Mouse (Mus musculus) gastrocnemius, postnatal 14 days (tissue): ENCODE measurements around the gene Otoa. TPM values are rescaled to one million over a fixed set of nuclear protein-coding genes. Genes with fewer than 3 reads are reported as not detected.
A peak's percentile ranks its signal among the peaks of the same experiment; 100 is the strongest.

ENCODE experiments used
- DNase-seq: peaks from one replicate; pipeline ENCODE4 v3.0.0; 2021; ENCODE audit warnings: mixed read lengths
- intact Hi-C: fragments of 180-260 bp; cut with DNase I; formaldehyde crosslinking; loops from one replicate; pipeline ENCODE4 v1.15.1; 2025; ENCODE audit warnings: low total_unique reads
- long read RNA-seq, 2 experiments: library from polyadenylated mRNA; stranded (forward); transcript quantifications; one replicate each; pipeline ENCODE4 v2.0.0; 2021
- total RNA-seq, 2 experiments: library from RNA; stranded (reverse); gene quantifications; 2 replicates each; pipeline ENCODE4 v1.2.3; 2021

Otoa gene
- total RNA-seq = under 1 TPM; 0.40 to 0.62 TPM
- long read RNA-seq, experiment 1, partial matches to known transcripts = 0 of 1 reads
- long read RNA-seq, experiment 1, other reads (novel, unspliced or antisense) = 1 of 1 reads
- long read RNA-seq, experiment 2 = 0 reads

DNA sequence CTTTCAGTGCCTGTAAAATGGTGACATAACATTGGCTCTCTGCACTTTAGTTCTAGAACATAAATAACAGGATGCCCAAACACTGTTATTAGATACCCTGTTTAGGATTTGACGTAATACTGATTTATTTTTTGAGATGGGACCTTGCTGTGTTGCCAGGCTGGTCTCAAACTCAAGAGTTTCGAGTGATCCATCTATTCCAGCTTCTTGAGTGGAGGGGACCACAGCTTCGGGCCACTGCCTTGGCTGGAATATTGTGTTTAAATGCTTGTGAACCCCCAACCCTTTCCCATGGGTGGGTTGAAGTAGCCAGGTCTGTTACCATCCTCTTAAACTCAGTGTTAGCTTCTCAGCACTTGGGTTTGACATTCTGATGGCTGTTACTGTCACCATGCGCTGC, at the start of gene Otoa:
Otoa (plus strand) TSS at position 301 of the 400 bp plus-strand sequence.
- intact Hi-C loops = no loop called here
- no peak for DNase-seq

DNA sequence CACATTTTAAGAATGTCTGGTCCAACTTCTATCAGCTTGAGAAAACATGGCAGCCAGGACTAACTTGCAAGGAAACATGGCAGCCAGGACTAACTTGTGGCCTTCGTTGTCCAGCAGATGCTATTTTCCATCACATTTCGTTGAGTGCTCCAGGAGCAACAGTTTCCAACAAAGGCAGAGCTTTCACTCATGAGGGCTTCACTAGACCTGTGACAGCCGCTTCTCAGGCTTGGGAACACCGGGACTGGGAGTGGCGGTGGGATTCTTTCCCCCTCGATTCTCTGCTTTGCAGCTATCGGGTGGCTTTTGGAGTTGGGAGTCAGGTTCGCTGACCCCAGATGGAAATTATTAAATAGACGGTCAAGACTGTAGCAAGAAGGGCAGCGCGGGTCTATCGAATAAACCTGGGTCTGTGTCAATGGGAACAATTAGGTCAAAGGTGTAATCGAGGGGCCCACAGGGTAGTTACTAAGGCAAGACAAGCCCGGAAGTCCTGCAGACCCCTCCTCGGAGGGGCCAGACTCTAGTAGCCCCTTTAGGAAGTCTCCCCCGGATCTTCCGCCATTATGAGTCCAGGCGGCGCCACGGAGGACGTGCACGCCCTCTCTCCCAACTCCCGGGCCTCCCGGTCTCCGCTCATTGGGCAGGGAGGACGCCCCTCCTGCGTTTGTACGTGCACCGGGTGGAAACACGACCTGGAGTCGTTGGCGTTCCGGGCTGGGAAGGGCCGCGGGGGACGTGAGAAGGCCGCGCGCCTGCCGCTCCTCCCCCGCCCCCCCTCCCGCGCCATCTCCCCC, 47.4 kb upstream of the Otoa start, which contains the start of gene Mettl9:
Mettl9 (plus strand) TSS at position 590 of the 797 bp plus-strand sequence.
- intact Hi-C loops = loop anchor here (10.0 kb wide), 1 partner anchor 49 kb away; the partner anchor contains the start of genes Cdr2 and Mfsd13b
- peak; percentile 96 for DNase-seq

DNA sequence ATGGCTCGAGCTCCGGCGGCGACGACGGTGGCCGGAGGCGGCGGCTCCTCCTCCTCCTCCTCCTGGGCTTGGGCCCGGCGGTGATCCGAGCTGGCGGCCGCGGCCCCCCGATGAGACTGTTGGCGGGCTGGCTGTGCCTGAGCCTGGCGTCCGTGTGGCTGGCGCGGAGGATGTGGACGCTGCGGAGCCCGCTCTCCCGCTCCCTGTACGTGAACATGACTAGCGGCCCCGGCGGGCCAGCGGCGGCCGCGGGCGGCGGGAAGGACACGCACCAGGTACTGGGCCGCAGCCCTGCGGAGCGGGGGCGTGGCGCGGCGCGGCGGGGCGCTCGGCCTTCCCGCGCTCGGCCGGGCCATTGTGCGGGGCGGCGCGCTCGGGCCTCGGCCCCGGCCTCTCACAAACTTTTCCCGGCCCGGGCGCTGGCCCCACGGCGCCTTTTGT, 46.7 kb upstream of the Otoa start:
- no peak for DNase-seq
- intact Hi-C loops = loop anchor here (10.0 kb wide), 1 partner anchor 50 kb away; the partner anchor contains the start of genes Cdr2 and Mfsd13b

DNA sequence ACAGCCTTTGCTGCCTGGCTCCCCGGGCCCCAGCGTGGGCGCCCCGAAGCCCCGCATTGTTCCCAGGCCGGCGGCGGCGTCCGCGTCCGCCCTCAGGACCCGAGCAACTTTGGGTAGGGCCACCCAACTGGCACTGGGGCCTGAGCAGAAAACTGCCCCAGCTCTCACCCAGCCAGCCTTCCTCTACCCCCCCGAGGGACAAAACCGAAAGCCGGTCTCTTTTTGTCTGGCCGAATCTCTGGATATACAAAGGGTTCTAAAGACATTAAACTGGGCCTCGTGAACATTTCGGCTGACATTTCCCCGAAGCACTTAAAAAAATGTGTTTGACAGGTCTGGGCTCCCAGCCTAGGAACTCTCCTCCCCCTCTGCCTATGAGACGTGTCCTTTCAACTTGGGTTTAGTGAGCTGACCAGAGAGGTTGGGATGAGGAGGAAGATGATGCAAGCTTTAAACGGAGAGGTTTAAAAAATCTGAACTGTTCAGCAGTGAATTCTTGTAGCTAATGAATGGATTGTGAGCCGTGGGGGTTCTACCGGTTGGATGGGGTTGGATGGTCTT, 46.2 kb upstream of the Otoa start:
- DNase-seq = no peak
- intact Hi-C loops = loop anchor here (10.0 kb wide), 1 partner anchor 50 kb away; the partner anchor contains the start of genes Cdr2 and Mfsd13b

DNA sequence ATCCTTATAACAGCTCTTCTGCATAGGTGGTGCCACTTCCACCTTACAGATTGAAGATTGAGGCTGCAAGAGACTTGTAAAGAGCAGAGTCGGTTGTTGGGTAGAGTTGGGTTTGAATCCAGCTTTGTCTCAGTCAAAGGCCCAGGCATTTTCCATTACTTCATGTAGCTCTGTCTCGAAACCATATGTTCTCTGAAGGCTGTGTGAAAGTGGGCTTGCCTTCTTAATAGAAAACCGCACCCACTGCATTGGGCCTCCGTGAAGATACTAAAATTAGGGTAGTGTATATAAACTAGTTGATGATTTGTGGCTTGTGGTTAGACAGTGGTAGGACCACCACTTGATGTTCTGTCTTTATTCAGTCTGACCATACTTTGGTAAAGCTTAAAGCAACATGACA, 40.9 kb upstream of the Otoa start:
- intact Hi-C loops = no loop called here

DNA sequence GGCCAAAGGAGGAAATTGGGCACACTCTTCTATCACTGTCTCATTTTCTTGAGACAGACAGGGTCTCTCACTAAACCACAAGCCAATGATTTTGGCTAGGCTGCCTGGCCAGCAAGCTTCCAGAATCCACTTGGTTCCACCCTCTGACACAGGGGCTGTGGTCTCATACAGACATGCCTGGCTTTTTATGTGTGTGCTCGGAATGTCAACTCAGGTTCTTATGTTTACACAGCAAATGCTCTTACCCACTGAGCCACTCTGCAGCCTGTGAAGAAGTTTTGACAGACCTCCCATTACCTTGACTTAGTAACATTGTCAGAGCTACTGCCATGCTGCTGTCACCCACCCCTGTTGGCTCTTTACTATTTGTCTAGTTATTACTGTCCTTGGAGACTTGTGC, 39.5 kb upstream of the Otoa start:
- intact Hi-C loops = no loop called here
- no peak for DNase-seq

More for the DNA sequence above, 40.9 kb upstream of the Otoa start:
- no peak for DNase-seq

DNA sequence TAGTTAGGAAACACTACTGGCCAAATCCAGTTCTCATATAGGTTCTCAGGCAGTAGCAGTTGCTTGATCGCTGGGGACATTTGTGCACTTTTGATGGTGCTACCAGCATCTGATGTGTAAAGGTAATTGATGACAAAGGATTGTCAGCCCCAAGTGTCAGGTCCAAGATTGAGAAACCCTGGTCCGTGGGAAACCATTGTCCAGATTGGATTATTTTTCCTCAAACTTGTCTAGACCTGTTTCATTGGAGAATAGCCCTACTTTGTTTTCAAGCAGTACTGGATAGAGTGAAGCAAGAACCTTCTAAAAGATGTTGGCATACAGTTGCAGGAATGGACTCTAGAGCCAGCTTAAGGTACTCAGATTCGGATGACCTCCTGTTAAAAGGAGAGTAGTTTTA, 38.4 kb upstream of the Otoa start:
- intact Hi-C loops = no loop called here
- no peak for DNase-seq

DNA sequence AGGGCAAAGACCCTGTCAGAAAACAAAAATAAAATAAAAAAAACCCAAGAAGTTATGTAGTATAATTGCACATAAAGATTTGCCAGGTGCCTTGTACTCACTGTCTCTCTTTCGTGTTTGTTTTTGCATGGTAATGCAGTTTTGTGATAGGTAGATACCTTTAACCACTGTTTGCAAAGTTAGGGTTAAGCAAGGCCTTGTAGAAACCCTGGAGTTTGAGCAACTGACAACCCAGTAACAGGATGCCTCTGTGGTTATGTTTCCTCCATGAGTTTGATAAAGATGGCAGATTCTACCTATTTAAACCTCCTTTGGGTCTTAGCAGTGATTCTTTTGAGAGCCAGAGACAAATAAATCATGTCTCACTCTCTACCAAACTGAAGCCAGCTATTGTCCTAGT, 37.9 kb upstream of the Otoa start:
- no peak for DNase-seq
- intact Hi-C loops = no loop called here

DNA sequence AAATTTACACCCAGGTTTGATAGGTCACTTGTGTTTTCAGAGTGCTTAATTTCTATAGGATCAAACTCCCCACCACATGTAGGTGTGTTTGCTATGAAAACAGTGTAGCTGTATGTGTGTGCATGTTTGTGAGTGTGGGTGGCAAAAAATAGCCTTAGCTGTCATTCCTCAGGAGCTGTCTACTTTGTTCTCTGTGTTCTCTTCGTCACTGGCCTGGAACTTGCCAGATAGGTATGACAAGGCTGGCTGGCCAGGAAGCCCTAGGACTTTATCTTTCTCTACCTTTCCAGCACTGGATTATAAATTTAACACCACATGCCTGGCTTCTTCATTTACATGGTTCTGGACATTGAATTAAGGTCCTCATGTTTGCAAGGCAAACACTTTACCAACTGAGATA, 37.2 kb upstream of the Otoa start:
- intact Hi-C loops = no loop called here
- DNase-seq = no peak

DNA sequence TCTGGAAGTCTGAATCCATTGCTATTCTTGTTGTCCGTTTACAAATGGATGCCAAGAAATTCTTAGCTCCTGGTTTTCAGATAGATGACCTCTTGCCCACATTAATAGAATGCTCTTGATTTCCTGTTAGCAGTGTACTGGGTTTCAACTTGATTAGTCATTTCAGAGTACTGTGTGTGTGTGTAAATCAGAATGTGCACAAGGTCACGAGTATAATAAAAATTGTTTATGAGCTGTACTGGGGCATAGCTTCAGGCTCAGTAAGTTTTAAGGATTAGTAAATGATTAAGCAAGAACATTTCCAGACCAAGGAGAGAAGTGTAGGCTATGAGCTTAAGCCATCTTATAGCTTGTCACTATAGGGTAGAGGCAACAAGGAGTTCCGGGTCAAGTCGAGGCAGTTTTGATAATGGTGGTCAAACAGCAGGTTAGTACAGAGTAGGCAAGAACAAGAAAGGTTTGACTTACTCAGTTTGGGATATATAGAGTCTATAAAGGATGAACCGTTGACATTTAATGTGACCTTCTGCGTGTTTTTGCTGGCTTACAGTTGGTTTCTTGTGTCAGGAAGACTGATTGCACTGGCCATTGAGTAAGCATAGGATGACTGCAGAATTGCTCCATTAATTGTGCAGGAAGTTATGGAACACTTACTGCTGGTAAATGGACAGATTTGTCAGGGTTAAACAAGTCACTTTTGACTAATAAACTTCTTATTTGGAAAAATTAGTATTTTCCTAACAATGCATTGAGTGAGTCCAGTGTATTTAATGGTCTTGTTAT, 35.6 kb upstream of the Otoa start:
- intact Hi-C loops = no loop called here
- DNase-seq = no peak

DNA sequence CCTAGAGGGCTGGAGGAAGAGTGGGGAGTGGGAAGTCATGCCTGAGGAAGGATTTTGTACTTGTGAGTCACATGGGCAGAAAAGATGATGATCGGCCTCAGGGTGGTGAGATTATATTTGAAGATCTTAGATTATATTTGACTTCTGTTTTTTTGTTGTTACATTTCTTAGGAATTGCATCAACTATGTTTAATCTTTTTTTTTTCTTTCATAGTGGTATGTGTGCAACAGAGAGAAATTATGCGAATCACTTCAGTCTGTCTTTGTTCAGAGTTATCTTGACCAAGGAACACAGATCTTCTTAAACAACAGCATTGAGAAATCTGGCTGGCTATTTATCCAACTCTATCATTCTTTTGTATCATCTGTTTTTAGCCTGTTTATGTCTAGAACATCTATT, 33.8 kb upstream of the Otoa start:
- no peak for DNase-seq
- intact Hi-C loops = no loop called here

DNA sequence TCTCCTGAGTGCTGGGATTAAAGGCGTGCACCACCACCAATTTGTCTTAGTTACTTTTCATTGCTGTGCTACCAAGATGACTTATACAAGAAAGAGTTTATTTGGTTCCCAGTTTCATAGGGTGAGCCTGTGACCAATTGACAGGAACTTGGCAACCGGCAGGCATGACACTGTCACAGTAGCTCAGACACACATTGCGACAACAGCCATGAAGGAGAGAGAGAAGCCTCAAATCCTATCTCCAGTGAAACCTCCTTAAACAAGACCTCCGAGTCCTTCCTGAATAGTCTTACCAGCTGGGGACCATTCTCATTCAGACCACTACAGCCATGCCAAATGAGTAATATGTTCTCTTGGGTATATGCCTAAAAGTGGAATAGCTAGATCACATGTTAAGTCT, 28.4 kb upstream of the Otoa start:
- intact Hi-C loops = no loop called here

DNA sequence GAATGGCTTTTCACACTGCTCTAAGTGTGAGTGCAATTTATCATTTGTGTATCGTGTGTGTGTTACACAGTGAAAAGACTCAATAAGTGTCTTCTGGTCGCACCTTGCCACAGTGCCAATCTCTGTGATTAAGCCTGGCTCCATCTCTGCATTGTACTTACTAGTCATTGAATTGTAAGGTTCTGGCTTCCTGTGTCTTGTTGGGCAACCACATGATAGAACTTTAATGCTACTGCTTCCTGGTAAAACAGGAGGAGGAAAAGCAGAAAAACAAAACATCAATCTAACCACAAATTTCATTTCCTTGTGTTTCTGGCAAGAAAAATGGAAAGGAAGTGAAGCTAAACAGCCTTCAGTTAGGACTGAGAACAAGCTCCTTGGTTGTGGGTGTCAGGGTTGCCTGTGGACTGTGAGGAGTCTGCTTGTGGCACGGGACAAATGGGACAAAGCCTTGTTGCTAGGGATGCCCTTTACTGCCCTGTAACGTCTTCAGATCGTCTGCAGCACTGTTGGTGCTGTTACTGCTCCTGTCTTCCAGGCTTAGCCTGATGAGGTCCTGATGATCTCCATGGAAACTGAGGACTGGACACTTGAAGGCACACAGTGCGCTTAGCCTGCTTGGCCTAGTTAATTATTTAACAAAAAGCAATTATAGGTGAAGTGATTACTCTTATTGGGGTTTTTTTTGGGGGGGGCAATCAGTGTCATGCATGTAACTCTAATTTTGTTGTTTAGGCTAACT, 21.8 kb upstream of the Otoa start:
- intact Hi-C loops = loop anchor here (5.0 kb wide), 1 partner anchor 122 kb away; no protein-coding TSS in a partner anchor
- no peak for DNase-seq

More for the DNA sequence above, 28.4 kb upstream of the Otoa start:
- DNase-seq = no peak

DNA sequence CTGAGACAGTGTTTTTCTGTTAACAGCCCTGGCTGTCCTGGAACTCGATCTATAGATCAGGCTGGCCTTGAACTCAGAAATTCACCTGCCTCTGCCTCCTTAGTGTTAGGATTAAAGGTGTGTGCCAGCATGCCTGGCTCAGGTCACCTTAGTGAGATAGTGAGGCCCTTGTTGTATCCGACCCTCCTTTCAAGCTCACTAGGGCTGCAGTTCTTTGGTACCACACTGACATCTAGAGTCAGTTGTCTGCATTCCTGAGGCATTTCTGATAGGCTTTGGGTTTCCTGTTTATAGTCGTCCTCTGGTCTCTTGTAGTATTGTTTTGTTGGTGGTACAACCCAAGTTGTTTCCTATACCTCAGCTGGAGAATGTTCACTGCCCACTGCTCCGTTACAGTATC, 17.1 kb upstream of the Otoa start:
- intact Hi-C loops = loop anchor here (5.0 kb wide), 1 partner anchor 127 kb away; no protein-coding TSS in a partner anchor

DNA sequence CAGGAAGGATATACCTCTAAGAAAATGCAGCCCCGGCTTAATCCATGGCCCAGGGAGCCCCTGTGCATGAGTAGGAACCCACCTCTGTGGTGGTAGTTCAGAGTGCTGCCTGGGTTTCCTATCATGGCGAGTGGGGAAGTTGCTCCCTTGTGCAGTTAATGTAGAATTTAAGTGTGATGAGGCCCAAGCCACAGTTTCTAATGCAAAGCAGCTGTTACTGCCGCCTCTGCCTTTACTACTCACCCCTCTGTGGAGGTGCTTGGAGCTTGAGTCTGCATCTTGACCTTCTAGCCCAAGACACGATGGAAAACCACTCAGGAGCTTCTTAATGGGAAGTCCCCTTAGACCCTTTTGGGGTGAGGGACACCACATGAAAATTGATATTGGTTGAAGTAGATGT, 10.2 kb upstream of the Otoa start:
- DNase-seq = no peak
- intact Hi-C loops = no loop called here

More for the DNA sequence above, 17.1 kb upstream of the Otoa start:
- no peak for DNase-seq

DNA sequence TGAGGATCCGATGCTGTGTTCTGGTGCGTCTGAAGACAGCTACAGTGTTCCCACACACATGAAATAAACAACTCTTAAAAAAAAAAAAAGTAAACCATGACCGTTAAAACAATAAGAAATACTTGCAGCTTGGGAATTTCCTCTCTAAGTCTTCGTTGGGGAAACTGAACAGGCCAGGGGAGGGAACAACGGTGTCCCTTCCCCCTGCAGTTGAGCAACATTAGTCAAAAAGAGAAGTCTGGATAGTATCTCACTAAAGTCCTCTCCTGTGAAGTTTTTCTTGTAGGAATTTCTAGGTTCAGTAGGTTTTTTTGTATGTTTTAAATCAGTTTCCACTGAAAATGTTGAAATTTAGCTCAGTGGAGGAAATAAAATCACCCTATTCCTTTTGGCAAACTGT, 8.9 kb upstream of the Otoa start:
- DNase-seq = no peak
- intact Hi-C loops = no loop called here

DNA sequence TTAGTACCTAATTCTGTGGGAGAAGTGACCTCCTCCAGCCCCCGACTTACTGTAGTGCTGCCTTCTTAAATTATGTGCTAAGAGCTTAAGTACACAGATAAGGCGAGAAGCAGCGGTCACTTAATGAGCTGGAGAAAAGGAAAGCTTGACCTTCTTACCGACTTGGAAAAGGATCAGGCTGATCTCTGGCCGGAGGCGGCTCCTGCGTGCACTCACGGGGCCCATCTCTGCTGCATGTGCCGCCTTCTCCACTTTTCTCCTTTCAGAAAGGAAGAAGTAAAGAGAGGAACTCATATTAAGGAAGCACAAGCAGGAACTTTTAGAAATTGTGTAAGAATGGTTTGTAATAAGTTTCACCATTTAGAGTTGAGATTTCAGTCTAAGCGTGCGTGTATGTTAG, 7.2 kb upstream of the Otoa start, which contains the start of gene Igsf6:
Igsf6 (minus strand) TSS at position 292 of the 400 bp plus-strand sequence.
- intact Hi-C loops = no loop called here
- no peak for DNase-seq

DNA sequence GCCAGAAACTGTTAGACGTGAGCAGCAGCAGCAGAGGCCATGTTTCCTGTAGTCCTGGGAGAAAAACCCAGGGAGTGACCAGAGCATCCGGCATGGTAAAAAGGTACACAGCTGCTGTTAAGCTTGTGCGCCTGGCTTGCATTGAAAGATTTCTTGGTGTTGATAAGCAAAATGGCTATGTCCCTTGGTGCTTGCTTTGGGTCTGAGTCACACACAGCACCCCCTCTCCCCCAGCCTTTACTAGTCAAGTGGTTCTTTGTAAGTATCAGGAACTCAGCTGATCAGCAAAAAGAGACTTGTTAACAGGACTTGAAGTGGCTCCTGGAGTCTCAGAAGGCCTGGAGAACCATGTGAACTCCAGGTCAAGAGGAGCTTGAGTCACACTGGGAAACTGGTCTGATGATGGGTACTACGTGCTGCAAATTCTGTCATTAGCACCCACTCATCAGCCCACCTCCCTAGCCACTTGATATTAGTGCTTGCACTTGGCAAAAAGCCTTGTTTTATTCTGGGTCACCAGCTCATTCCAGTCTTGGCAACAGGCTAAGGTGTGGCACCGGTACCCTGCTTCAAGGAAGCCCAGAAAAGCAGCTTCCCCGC, 6.5 kb upstream of the Otoa start:
- no peak for DNase-seq
- intact Hi-C loops = loop anchor here (5.0 kb wide), 1 partner anchor 42 kb away; no protein-coding TSS in a partner anchor
